Mouse (Mus musculus) layer of hippocampus, adult 11-12 months (tissue): ENCODE results near the gene Pex12.
"Not testable (repeated sequence)": the region's sequence is repeated elsewhere in the genome, so short reads cannot be mapped to it uniquely, and the experiment has no call there.

ENCODE experiments used
- DNase-seq: peaks from one replicate; pipeline ENCODE4 v3.0.0; 2022; ENCODE audit warnings: low spot score

Pex12 gene

GRCm38 (mm10) chr11:83289036-83289435 is 13.3 kb downstream of the Pex12 start:
- no peak for DNase-seq

DNA sequence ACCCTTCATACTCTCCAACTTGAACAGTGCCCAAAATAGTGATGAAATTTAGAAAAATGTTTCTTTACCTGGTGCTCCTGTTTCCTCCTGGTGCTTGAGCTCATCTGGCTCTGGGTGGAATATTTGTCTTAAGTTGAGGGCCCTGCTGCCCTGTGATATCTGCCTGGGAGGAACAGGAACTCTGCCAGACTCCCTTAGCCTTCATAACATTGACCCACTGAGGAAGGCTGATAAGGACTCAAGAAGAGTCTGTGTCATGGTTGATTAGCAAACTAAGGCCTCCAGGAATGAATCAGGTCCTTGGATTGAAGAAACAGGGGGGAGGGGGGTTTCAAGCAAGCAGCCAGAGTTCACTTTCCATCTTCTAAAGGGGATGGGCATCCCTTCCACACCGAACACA is 15.8 kb downstream of the Pex12 start, which contains the start of gene Slfn14:
Slfn14 (minus strand) TSS at position 161 of the 400 bp plus-strand sequence.
- DNase-seq = no peak

DNA sequence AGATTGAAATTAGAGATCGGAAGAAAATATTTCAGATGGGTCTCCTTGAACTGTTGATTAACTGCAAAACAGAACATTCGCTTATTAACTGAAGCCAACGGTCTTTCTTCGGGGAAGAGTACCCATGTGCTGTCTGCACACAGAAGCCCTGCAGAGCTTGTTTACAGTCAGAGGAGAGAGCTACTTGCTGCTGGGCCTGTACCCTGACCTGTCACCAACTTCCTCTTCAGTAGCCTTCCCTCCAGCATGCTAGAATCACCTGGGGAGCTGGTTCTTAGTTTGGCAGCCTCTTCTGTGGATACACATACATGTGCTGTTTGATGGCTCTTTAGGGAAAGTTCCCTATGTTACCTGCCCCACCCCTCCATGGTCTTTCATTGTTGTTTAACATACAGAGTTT is 16.8 kb downstream of the Pex12 start:
- DNase-seq = no peak

- DNase-seq = no peak
Measured at GRCm38 (mm10) chr11:83282084-83282483, 20.3 kb downstream of the Pex12 start.

DNA sequence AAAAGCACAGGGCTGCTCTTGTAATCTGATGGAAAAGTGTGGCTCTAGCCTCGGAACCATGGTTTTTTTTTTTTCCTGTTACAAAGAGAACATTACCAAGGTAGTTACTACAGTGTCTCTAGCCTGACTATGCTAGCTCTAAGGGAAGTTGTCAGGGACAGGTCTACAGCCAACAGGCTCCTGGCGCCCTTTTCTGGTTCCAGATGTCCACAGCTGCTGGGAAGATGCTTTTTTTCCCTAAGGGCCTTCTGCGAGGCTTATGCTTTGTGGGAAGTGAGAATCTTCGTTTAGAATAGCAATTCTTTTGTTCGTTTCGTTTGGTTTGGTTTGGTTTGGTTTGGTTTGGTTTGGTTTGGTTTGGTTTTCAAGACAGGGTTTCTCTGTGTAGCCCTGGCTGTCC is 22.7 kb downstream of the Pex12 start:
- DNase-seq = no peak

- DNase-seq = no peak
Measured at GRCm38 (mm10) chr11:83279024-83279423, 23.4 kb downstream of the Pex12 start.

DNA sequence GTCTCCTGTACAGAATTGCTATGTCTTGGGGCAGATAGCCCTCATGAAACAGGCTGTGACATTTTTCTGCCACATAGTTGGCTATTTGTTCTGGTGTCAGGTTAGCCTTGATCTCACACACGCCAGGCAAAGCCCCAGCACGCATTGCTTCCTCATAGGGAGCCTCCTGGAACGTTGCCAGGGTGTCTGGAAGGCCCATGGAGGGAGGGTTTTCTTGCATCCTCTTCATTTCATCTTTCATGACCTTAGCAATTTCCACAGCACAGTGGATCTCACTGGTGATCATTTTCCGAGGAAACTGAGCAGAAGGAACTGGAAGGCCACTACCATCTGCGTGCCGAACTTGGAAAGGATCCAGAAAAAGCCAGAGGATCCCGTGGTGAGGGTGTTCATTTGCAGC is 26.1 kb downstream of the Pex12 start:
- no peak for DNase-seq

GRCm38 (mm10) chr11:83271951-83272843 is 30.2 kb downstream of the Pex12 start:
- no peak for DNase-seq

- peak; percentile 85 for DNase-seq
Measured at GRCm38 (mm10) chr11:83271151-83271950, 31.0 kb downstream of the Pex12 start.

DNA sequence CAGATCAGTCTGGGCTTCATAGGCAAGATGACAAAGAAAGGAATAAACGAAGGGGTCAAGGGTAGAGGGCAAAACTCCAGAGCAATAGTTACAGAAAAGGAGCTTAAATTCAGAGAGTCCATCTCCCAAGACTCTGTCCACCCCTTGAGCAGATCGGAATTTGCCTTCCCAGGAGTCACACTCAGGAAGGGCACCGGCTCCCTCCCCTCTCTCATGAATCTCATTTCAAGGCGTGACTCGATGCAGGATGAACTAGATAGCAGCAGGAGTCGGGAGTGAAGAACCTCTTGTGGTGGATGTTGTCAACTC is 31.6 kb downstream of the Pex12 start:
- DNase-seq = no peak

DNA sequence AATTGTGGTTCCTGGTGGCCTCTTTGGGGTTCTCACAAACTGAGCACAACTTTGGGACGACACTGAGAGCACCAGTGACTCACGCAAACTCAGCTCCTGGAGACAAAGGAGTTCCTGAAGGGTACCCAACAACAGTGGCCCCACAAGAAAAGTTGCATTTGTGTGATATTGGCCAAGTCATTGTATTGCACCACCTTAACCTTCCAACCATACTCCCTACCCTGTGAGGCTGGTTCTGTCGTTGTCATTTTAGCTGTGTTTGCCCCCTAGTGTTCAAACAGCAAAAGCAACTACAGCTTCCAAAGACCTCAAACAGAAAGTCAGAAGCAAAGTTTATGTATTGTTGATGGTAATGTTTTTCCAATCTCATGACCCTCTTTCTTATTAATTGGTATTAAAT is 39.2 kb downstream of the Pex12 start:
- no peak for DNase-seq

GRCm38 (mm10) chr11:83262673-83263072 is 39.7 kb downstream of the Pex12 start:
- DNase-seq = no peak

GRCm38 (mm10) chr11:83257211-83257610 is 45.2 kb downstream of the Pex12 start:
- DNase-seq = not testable (repeated sequence)
